Mouse (Mus musculus): ENCODE measurements around the gene Sympk. TPM values are rescaled to one million over a fixed set of nuclear protein-coding genes. Genes with fewer than 3 reads are reported as not detected.

Gene Sympk
- polyA plus RNA-seq, 1 experiment = 108 TPM

GRCm38 (mm10) chr7:18991660-18992293, 32.4 kb upstream of the Sympk start:
- no peak overlapping the region for H3K27ac ChIP-seq (ENCODE audit: control insufficient read depth, insufficient read depth, low read depth, low read length, poor library complexity)
- H3K4me3 ChIP-seq (replicated peaks; ENCODE audit: control insufficient read depth, low read depth, low read length) = peak overlapping the region; percentile 22
- WGBS = 3% methylated on average over 59 of the region's 59 CpGs
- no peak for TF ChIP-seq POLR2A (IDR thresholded peaks at IDR 0.05; ENCODE audit: borderline replicate concordance, control insufficient read depth, low read depth, low read length)
- TF ChIP-seq CTCF (IDR thresholded peaks at IDR 0.05; ENCODE audit: control insufficient read depth, insufficient read depth, low read length) = no peak
- no peaks in the 10 kb centered on the region; the same call in 1 of the 2 replicates for H3K4me1 ChIP-seq (ENCODE audit: control insufficient read depth, insufficient read depth, low read length)

- 5% methylated on average over 31 of the region's 31 CpGs for WGBS
- TF ChIP-seq POLR2A (IDR thresholded peaks at IDR 0.05; ENCODE audit: borderline replicate concordance, control insufficient read depth, low read depth, low read length) (no peak), CTCF (IDR thresholded peaks at IDR 0.05; ENCODE audit: control insufficient read depth, insufficient read depth, low read length) (no peak)
- H3K4me1 ChIP-seq (ENCODE audit: control insufficient read depth, insufficient read depth, low read length) = no peaks in the 10 kb centered on the region; the same call in 1 of the 2 replicates
- H3K4me3 ChIP-seq (replicated peaks; ENCODE audit: control insufficient read depth, low read depth, low read length) = peak overlapping the region; percentile 9
- H3K27ac ChIP-seq (ENCODE audit: control insufficient read depth, insufficient read depth, low read depth, low read length, poor library complexity) = no peak overlapping the region
These were observed 31.9 kb upstream of the Sympk start for GRCm38 (mm10) chr7:18992294-18992675.

GRCm38 (mm10) chr7:18993036-18993435, 31.1 kb upstream of the Sympk start:
- WGBS = 92% methylated on average over 5 of the region's 5 CpGs

GRCm38 (mm10) chr7:18998835-18999234, 25.3 kb upstream of the Sympk start:
- TF ChIP-seq POLR2A (IDR thresholded peaks at IDR 0.05; ENCODE audit: borderline replicate concordance, control insufficient read depth, low read depth, low read length) (no peak), CTCF (IDR thresholded peaks at IDR 0.05; ENCODE audit: control insufficient read depth, insufficient read depth, low read length) (no peak)
- WGBS = 71% methylated on average over 9 of the region's 9 CpGs
- no peak overlapping the region for H3K4me3 ChIP-seq (replicated peaks; ENCODE audit: control insufficient read depth, low read depth, low read length)
- H3K27ac ChIP-seq (ENCODE audit: control insufficient read depth, insufficient read depth, low read depth, low read length, poor library complexity) = no peak overlapping the region
- H3K4me1 ChIP-seq (ENCODE audit: control insufficient read depth, insufficient read depth, low read length) = no peaks in the 10 kb centered on the region; the same call in 1 of the 2 replicates

More at GRCm38 (mm10) chr7:18993036-18993435, 31.1 kb upstream of the Sympk start:
- TF ChIP-seq POLR2A (IDR thresholded peaks at IDR 0.05; ENCODE audit: borderline replicate concordance, control insufficient read depth, low read depth, low read length) = no peak
- no peak for TF ChIP-seq CTCF (IDR thresholded peaks at IDR 0.05; ENCODE audit: control insufficient read depth, insufficient read depth, low read length)
- H3K4me1 ChIP-seq (ENCODE audit: control insufficient read depth, insufficient read depth, low read length) = no peaks in the 10 kb centered on the region; the same call in 1 of the 2 replicates
- no peak overlapping the region for H3K4me3 ChIP-seq (replicated peaks; ENCODE audit: control insufficient read depth, low read depth, low read length)
- no peak overlapping the region for H3K27ac ChIP-seq (ENCODE audit: control insufficient read depth, insufficient read depth, low read depth, low read length, poor library complexity)

GRCm38 (mm10) chr7:19000421-19000820, 23.8 kb upstream of the Sympk start:
- H3K4me1 ChIP-seq (ENCODE audit: control insufficient read depth, insufficient read depth, low read length) = no peaks in the 10 kb centered on the region; the same call in 1 of the 2 replicates
- WGBS = 24% methylated on average over 10 of the region's 10 CpGs
- H3K4me3 ChIP-seq (replicated peaks; ENCODE audit: control insufficient read depth, low read depth, low read length) = peak overlapping the region; percentile 59
- H3K27ac ChIP-seq (ENCODE audit: control insufficient read depth, insufficient read depth, low read depth, low read length, poor library complexity) = peak overlapping the region; percentile 47
- TF ChIP-seq CTCF (IDR thresholded peaks at IDR 0.05; ENCODE audit: control insufficient read depth, insufficient read depth, low read length) (no peak), POLR2A (IDR thresholded peaks at IDR 0.05; ENCODE audit: borderline replicate concordance, control insufficient read depth, low read depth, low read length) (peak; percentile 20; the same call in 1 of the 2 replicates)

GRCm38 (mm10) chr7:19001066-19001806, 22.9 kb upstream of the Sympk start:
- Histone ChIP-seq H3K4me1 (ENCODE audit: control insufficient read depth, insufficient read depth, low read length) (no peaks in the 10 kb centered on the region; the same call in 1 of the 2 replicates), H3K27ac (ENCODE audit: control insufficient read depth, insufficient read depth, low read depth, low read length, poor library complexity) (peak overlapping the region; percentile 60), H3K4me3 (replicated peaks; ENCODE audit: control insufficient read depth, low read depth, low read length) (peak overlapping the region; percentile 59)
- WGBS = 2% methylated on average over 18 of the region's 18 CpGs
- TF ChIP-seq CTCF (IDR thresholded peaks at IDR 0.05; ENCODE audit: control insufficient read depth, insufficient read depth, low read length) = no peak
- peak; percentile 86; the same call in 1 of the 2 replicates for TF ChIP-seq POLR2A (IDR thresholded peaks at IDR 0.05; ENCODE audit: borderline replicate concordance, control insufficient read depth, low read depth, low read length)

GRCm38 (mm10) chr7:19001807-19002085, 22.4 kb upstream of the Sympk start:
- no peak for TF ChIP-seq CTCF (IDR thresholded peaks at IDR 0.05; ENCODE audit: control insufficient read depth, insufficient read depth, low read length)
- TF ChIP-seq POLR2A (IDR thresholded peaks at IDR 0.05; ENCODE audit: borderline replicate concordance, control insufficient read depth, low read depth, low read length) = no peak
- H3K4me1 ChIP-seq (ENCODE audit: control insufficient read depth, insufficient read depth, low read length) = no peaks in the 10 kb centered on the region; the same call in 1 of the 2 replicates
- WGBS = 62% methylated on average over 3 of the region's 3 CpGs
- peak overlapping the region; percentile 60; the same call in 1 of the 2 replicates for H3K27ac ChIP-seq (ENCODE audit: control insufficient read depth, insufficient read depth, low read depth, low read length, poor library complexity)
- H3K4me3 ChIP-seq (replicated peaks; ENCODE audit: control insufficient read depth, low read depth, low read length) = no peak overlapping the region

GRCm38 (mm10) chr7:19002115-19002514, 22.1 kb upstream of the Sympk start:
- TF ChIP-seq CTCF (IDR thresholded peaks at IDR 0.05; ENCODE audit: control insufficient read depth, insufficient read depth, low read length) (no peak), POLR2A (IDR thresholded peaks at IDR 0.05; ENCODE audit: borderline replicate concordance, control insufficient read depth, low read depth, low read length) (no peak)
- Histone ChIP-seq H3K4me1 (ENCODE audit: control insufficient read depth, insufficient read depth, low read length) (no peaks in the 10 kb centered on the region; the same call in 1 of the 2 replicates), H3K27ac (ENCODE audit: control insufficient read depth, insufficient read depth, low read depth, low read length, poor library complexity) (no peak overlapping the region), H3K4me3 (replicated peaks; ENCODE audit: control insufficient read depth, low read depth, low read length) (no peak overlapping the region)
- 19% methylated on average over 4 of the region's 4 CpGs for WGBS

All from bone marrow, adult 2 months (tissue).